Mouse (Mus musculus): ENCODE results near the gene Spo11. TPM values are rescaled to one million over a fixed set of nuclear protein-coding genes. Genes with fewer than 3 reads are reported as not detected.

The Spo11 gene
- polyA plus RNA-seq, 1 experiment from 2014 or later: 0.47 TPM

DNA sequence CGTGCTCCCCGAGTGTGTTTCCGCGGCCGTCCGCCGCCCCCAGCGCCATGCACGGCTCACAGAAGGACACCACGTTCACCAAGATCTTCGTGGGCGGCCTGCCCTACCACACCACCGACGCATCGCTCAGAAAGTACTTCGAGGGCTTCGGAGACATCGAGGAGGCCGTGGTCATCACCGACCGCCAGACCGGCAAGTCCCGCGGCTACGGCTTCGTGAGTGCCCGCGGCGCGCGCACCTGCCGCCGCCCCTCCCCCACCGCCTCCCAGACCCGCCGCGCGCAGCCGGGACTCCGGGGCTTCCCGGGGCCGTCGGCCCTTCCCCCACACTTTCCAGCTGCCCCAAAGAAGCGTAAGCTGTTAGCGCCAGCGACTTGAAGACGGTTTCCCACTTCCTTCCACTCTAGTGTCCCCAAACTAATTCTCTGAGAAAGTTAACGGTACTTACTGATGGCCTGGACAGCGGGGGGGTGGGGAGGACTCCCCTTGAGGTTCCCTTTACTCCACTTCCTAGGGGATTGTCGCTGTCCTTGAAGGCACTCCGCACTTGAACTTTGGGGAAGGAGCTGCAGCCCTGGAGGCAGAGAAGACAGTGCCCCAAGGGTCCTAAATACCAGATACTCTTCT, 44.7 kb downstream of the Spo11 start:
- peak overlapping the region; percentile 80 for H3K27ac ChIP-seq (ENCODE audit: low read depth, low read length)
- H3K4me2 ChIP-seq (ENCODE audit: low read depth, low read length, severe bottlenecking): peak overlapping the region; percentile 84
- peaks cover 9% of the 10 kb centered on the region for H3K27me3 ChIP-seq (ENCODE audit: control insufficient read depth, insufficient read depth, low read length)
- H3K4me3 ChIP-seq (ENCODE audit: low read depth, low read length): peak overlapping the region; percentile 87
- peak overlapping the region; percentile 83 for H3K9ac ChIP-seq (ENCODE audit: low read length)
- H3K9me3 ChIP-seq (ENCODE audit: control insufficient read depth, low read length): no peaks in the 10 kb centered on the region
- H3K4me1 ChIP-seq (replicated peaks; ENCODE audit: control insufficient read depth, insufficient read depth, low read length): peaks cover 29% of the 10 kb centered on the region
- ATAC-seq (replicated peaks; ENCODE audit: low FRiP score) (peak; percentile 56), DNase-seq (ENCODE audit: low spot score) (peak; percentile 86)
- no peaks in the 10 kb centered on the region; the same call in 1 of the 2 replicates for H3K36me3 ChIP-seq (ENCODE audit: control insufficient read depth, insufficient read depth, low read length)
- WGBS: under 1% methylated on average over 45 of the region's 51 CpGs

DNA sequence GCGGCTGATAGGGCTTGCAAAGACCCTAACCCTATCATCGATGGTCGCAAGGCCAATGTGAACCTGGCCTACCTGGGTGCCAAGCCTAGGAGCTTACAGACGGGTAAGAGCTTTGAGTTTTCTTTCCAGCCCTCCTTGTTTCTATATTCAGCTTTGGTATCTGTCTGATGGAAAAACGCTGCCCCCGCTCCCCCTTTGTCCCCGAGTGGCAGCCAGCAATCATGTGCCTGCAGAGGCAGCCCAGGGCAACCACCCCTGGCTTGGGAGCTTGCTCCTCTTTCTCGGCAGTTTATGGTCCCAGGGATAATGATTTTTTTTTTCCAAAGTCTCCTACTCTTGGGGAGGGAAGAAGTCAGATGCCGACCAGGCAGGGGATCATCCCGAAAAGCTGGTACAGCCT, 45.3 kb downstream of the Spo11 start:
- no peak overlapping the region for H3K27ac ChIP-seq (ENCODE audit: low read depth, low read length)
- peaks cover 29% of the 10 kb centered on the region for H3K4me1 ChIP-seq (replicated peaks; ENCODE audit: control insufficient read depth, insufficient read depth, low read length)
- H3K4me2 ChIP-seq (ENCODE audit: low read depth, low read length, severe bottlenecking): peak overlapping the region; percentile 84
- ATAC-seq (replicated peaks; ENCODE audit: low FRiP score): no peak
- no peaks in the 10 kb centered on the region; the same call in 1 of the 2 replicates for H3K36me3 ChIP-seq (ENCODE audit: control insufficient read depth, insufficient read depth, low read length)
- H3K9me3 ChIP-seq (ENCODE audit: control insufficient read depth, low read length): no peaks in the 10 kb centered on the region
- peak overlapping the region; percentile 87 for H3K4me3 ChIP-seq (ENCODE audit: low read depth, low read length)
- peak overlapping the region; percentile 83 for H3K9ac ChIP-seq (ENCODE audit: low read length)
- WGBS: 25% methylated on average over 10 of the region's 10 CpGs
- peaks cover 9% of the 10 kb centered on the region for H3K27me3 ChIP-seq (ENCODE audit: control insufficient read depth, insufficient read depth, low read length)
- no peak for DNase-seq (ENCODE audit: low spot score)

DNA sequence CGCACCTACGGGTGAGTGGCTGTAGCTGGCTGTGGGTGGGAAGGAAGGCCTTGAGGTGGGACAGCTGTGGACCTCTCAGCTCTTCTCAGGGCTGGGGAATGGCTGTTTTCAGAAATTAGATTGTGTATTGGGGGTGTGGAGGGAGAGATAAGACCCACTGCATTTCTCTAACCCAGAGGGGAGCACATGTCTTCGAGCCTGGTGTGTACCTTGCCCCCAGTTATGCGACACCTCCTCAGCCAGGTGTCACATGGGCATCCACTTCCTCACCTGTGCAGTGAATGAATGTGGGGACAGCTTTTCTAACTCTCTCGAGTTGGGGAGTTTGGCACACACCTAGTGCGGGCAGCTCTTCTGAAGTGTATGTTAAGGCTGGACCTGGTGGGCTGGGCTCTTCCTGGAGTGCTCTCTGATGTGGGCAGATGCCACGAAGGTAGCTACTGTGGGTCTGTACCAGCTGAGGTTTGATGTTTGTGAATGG, 45.9 kb downstream of the Spo11 start:
- Histone ChIP-seq H3K4me1 (replicated peaks; ENCODE audit: control insufficient read depth, insufficient read depth, low read length) (peaks cover 29% of the 10 kb centered on the region), H3K4me2 (ENCODE audit: low read depth, low read length, severe bottlenecking) (peak overlapping the region; percentile 84), H3K27ac (ENCODE audit: low read depth, low read length) (no peak overlapping the region), H3K36me3 (ENCODE audit: control insufficient read depth, insufficient read depth, low read length) (peaks cover 2% of the 10 kb centered on the region; the same call in 1 of the 2 replicates), H3K9ac (ENCODE audit: low read length) (peak overlapping the region; percentile 83), H3K27me3 (ENCODE audit: control insufficient read depth, insufficient read depth, low read length) (peaks cover 8% of the 10 kb centered on the region), H3K9me3 (ENCODE audit: control insufficient read depth, low read length) (no peaks in the 10 kb centered on the region), H3K4me3 (ENCODE audit: low read depth, low read length) (peak overlapping the region; percentile 87)
- ATAC-seq (replicated peaks; ENCODE audit: low FRiP score) (no peak), DNase-seq (ENCODE audit: low spot score) (no peak)
- WGBS: 85% methylated on average over 7 of the region's 7 CpGs

DNA sequence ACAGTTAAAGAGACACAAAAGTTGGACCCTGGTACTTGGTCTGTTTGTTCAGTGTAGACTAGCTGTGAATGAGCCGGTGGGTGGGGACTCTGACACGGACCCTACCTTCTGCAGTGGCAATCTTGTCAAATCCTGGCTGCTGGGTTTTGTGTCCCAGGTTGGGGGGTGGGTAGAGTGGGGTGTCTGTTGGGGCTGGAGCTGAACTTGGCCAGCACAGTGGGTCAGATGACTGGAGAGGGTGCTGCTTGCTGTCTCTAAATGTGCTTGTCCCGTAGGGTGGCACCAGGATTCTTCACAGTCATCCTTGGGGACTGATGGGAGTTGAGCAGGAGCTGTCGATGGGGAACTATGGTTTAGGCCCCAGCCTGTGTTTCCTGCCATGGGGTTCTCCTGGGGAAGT, 46.5 kb downstream of the Spo11 start:
- H3K27me3 ChIP-seq (ENCODE audit: control insufficient read depth, insufficient read depth, low read length): peaks cover 7% of the 10 kb centered on the region
- 0 out of 2 replicates have a peak overlapping the region, but pooled peaks have one; percentile 84 for H3K4me2 ChIP-seq (ENCODE audit: low read depth, low read length, severe bottlenecking)
- peaks cover 2% of the 10 kb centered on the region; the same call in 1 of the 2 replicates for H3K36me3 ChIP-seq (ENCODE audit: control insufficient read depth, insufficient read depth, low read length)
- H3K27ac ChIP-seq (ENCODE audit: low read depth, low read length): no peak overlapping the region
- peak overlapping the region; percentile 87 for H3K4me3 ChIP-seq (ENCODE audit: low read depth, low read length)
- H3K4me1 ChIP-seq (replicated peaks; ENCODE audit: control insufficient read depth, insufficient read depth, low read length): peaks cover 26% of the 10 kb centered on the region
- no peaks in the 10 kb centered on the region for H3K9me3 ChIP-seq (ENCODE audit: control insufficient read depth, low read length)
- 85% methylated on average over 4 of the region's 4 CpGs for WGBS
- DNase-seq (ENCODE audit: low spot score) (no peak), ATAC-seq (replicated peaks; ENCODE audit: low FRiP score) (no peak)
- peak overlapping the region; percentile 83; the same call in 1 of the 2 replicates for H3K9ac ChIP-seq (ENCODE audit: low read length)

DNA sequence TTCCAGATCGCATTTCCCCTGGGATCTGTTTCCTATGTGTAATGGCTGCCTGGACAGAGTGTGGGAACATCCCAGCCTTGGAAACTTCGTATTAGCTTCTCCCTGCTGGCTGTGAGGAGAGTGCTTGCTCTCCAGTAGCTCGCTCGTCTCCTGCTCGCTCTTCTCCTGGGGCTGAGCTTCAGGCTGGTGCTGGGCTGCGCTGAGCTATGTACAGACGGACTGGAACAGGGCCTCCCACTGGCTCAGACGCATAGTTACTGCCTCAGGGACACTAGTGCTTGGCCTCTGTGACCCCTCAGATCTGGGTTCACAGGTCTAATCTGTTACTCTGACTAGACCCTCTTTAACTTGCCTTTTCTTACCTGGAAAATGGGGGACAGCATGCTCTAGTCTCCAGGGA, 46.9 kb downstream of the Spo11 start:
- 70% methylated on average over 8 of the region's 8 CpGs for WGBS
- Histone ChIP-seq H3K4me2 (ENCODE audit: low read depth, low read length, severe bottlenecking) (0 out of 2 replicates have a peak overlapping the region, but pooled peaks have one; percentile 12), H3K27me3 (ENCODE audit: control insufficient read depth, insufficient read depth, low read length) (peaks cover 7% of the 10 kb centered on the region), H3K9me3 (ENCODE audit: control insufficient read depth, low read length) (no peaks in the 10 kb centered on the region), H3K4me3 (ENCODE audit: low read depth, low read length) (peak overlapping the region; percentile 87; the same call in 1 of the 2 replicates), H3K36me3 (ENCODE audit: control insufficient read depth, insufficient read depth, low read length) (peaks cover 2% of the 10 kb centered on the region; the same call in 1 of the 2 replicates), H3K9ac (ENCODE audit: low read length) (peak overlapping the region; percentile 16; the same call in 1 of the 2 replicates), H3K27ac (ENCODE audit: low read depth, low read length) (no peak overlapping the region), H3K4me1 (replicated peaks; ENCODE audit: control insufficient read depth, insufficient read depth, low read length) (peaks cover 24% of the 10 kb centered on the region)
- ATAC-seq (replicated peaks; ENCODE audit: low FRiP score) (no peak), DNase-seq (ENCODE audit: low spot score) (no peak)

DNA sequence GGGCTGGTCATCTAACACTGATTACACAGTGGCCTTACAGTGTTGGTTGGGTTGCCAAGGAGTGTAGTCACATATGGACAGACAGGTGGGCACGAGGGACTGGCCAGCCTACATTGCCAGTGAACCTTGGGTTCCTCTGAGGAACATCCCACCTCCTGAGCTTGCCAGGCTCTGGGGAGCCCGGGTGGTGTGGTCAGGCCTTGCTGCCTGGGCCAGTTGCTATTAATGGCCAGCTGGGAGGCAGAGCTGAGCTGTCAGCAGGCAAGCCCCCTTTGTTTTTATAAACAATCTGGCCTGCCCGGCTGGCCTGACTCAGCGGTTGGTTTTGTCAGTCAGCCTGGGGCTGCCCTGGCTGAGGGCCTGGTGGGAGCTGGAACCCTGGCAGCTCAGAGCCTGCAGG, 47.4 kb downstream of the Spo11 start:
- H3K4me1 ChIP-seq (replicated peaks; ENCODE audit: control insufficient read depth, insufficient read depth, low read length): peaks cover 21% of the 10 kb centered on the region
- H3K36me3 ChIP-seq (ENCODE audit: control insufficient read depth, insufficient read depth, low read length): peaks cover 2% of the 10 kb centered on the region; the same call in 1 of the 2 replicates
- no peak overlapping the region; the same call in 1 of the 2 replicates for H3K4me3 ChIP-seq (ENCODE audit: low read depth, low read length)
- 31% methylated on average over 4 of the region's 4 CpGs for WGBS
- peaks cover 7% of the 10 kb centered on the region for H3K27me3 ChIP-seq (ENCODE audit: control insufficient read depth, insufficient read depth, low read length)
- no peak overlapping the region for H3K27ac ChIP-seq (ENCODE audit: low read depth, low read length)
- peak; percentile 51 for DNase-seq (ENCODE audit: low spot score)
- H3K9ac ChIP-seq (ENCODE audit: low read length): peak overlapping the region; percentile 6; the same call in 1 of the 2 replicates
- H3K9me3 ChIP-seq (ENCODE audit: control insufficient read depth, low read length): no peaks in the 10 kb centered on the region
- ATAC-seq (replicated peaks; ENCODE audit: low FRiP score): no peak
- H3K4me2 ChIP-seq (ENCODE audit: low read depth, low read length, severe bottlenecking): no peak overlapping the region; the same call in 1 of the 2 replicates

DNA sequence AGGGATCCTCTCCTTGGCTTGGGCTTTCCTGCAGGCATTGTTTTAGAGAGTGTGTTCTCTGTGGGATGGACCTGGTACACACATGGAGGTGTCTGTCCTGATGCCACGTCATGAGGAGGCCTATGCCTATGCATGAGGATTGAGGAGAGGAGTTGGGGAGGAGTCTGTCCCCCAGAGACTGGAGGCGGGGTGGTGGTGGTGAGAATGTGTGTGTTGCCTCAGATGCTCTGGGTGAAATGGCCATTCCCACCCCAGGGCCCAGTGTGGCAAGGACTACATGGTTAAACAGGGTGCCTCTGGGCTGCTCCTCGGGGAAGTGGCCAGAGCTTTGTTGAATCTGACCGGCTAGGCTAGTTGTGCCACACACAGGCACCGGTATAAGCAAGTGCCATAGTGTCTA, 48.8 kb downstream of the Spo11 start:
- WGBS: 86% methylated on average over 5 of the region's 5 CpGs
- Histone ChIP-seq H3K9me3 (ENCODE audit: control insufficient read depth, low read length) (no peaks in the 10 kb centered on the region), H3K9ac (ENCODE audit: low read length) (no peak overlapping the region), H3K4me2 (ENCODE audit: low read depth, low read length, severe bottlenecking) (no peak overlapping the region), H3K4me3 (ENCODE audit: low read depth, low read length) (no peak overlapping the region), H3K27ac (ENCODE audit: low read depth, low read length) (no peak overlapping the region), H3K4me1 (replicated peaks; ENCODE audit: control insufficient read depth, insufficient read depth, low read length) (peaks cover 18% of the 10 kb centered on the region), H3K27me3 (ENCODE audit: control insufficient read depth, insufficient read depth, low read length) (no peaks in the 10 kb centered on the region; the same call in 1 of the 2 replicates), H3K36me3 (ENCODE audit: control insufficient read depth, insufficient read depth, low read length) (peaks cover 8% of the 10 kb centered on the region; the same call in 1 of the 2 replicates)
- ATAC-seq (replicated peaks; ENCODE audit: low FRiP score): no peak
- no peak for DNase-seq (ENCODE audit: low spot score)

DNA sequence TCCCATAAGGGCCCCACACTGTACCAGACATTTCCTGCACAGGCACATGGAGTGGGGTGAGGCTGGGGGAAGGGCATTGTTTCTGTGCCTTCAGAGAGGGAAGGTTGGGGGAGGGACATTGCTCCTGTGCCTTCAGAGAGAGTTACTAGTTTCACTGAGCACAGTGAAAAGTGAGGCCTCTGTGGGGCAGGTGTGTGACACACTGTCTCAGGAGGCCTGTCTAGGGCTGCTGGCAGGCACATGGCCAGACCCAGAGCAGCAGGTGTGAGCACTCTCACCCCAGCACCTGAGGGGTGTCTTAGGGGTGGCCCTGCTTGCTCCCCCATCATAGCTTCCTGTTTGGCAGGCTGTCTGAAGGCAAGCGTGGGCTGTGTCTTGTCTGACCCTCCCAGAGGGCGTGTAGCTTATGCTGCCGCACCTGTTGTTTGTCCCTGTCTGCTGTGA, 49.2 kb downstream of the Spo11 start:
- 84% methylated on average over 3 of the region's 3 CpGs for WGBS
- H3K4me1 ChIP-seq (replicated peaks; ENCODE audit: control insufficient read depth, insufficient read depth, low read length): peaks cover 18% of the 10 kb centered on the region
- ATAC-seq (replicated peaks; ENCODE audit: low FRiP score) (no peak), DNase-seq (ENCODE audit: low spot score) (no peak)
- no peak overlapping the region for H3K4me3 ChIP-seq (ENCODE audit: low read depth, low read length)
- no peak overlapping the region for H3K27ac ChIP-seq (ENCODE audit: low read depth, low read length)
- no peak overlapping the region for H3K4me2 ChIP-seq (ENCODE audit: low read depth, low read length, severe bottlenecking)
- H3K36me3 ChIP-seq (ENCODE audit: control insufficient read depth, insufficient read depth, low read length): peaks cover 9% of the 10 kb centered on the region; the same call in 1 of the 2 replicates
- no peaks in the 10 kb centered on the region for H3K9me3 ChIP-seq (ENCODE audit: control insufficient read depth, low read length)
- H3K9ac ChIP-seq (ENCODE audit: low read length): no peak overlapping the region
- no peaks in the 10 kb centered on the region for H3K27me3 ChIP-seq (ENCODE audit: control insufficient read depth, insufficient read depth, low read length)

Measured in forebrain, embryonic 11.5 days (tissue).